Mouse (Mus musculus) myocyte (in vitro differentiated cells): ENCODE measurements around the gene Ppid. TPM values are rescaled to one million over a fixed set of nuclear protein-coding genes. Genes with fewer than 3 reads are reported as not detected.
A peak's percentile ranks its signal among the peaks of the same experiment; 100 is the strongest.

Source experiments
- H3K27me3 ChIP-seq: one replicate; pipeline ENCODE4 v1.6.1; 2011; ENCODE audit not compliant: control insufficient read depth, insufficient read depth, insufficient read length
- H3K36me3 ChIP-seq: one replicate; pipeline ENCODE4 v1.6.1; 2011; ENCODE audit not compliant: control insufficient read depth, insufficient read depth
- H3K4me2 ChIP-seq: one replicate; pipeline ENCODE4 v1.6.1; 2011; ENCODE audit warnings: low read depth, control low read depth
- H3K4me3 ChIP-seq: one replicate; pipeline ENCODE4 v1.5.1; 2011; ENCODE audit warnings: mild to moderate bottlenecking, control low read depth, moderate library complexity
- H3K79me2 ChIP-seq: one replicate; pipeline ENCODE4 v1.6.1; 2011; ENCODE audit not compliant: control insufficient read depth, insufficient read depth
- H3ac ChIP-seq: one replicate; pipeline ENCODE4 v1.6.1; 2011; ENCODE audit not compliant: control insufficient read depth, insufficient read length
- CEBPB ChIP-seq: IDR thresholded peaks from 2 replicates; pipeline ENCODE4 v1.6.1; 2011; ENCODE audit warnings: mild to moderate bottlenecking, moderate library complexity; ENCODE audit not compliant: poor library complexity, insufficient read depth, severe bottlenecking
- E2F4 ChIP-seq: IDR thresholded peaks from one replicate; pipeline ENCODE4 v1.6.1; 2011; ENCODE audit warnings: mild to moderate bottlenecking, control low read depth, moderate library complexity; ENCODE audit not compliant: insufficient read depth
- MAX ChIP-seq: IDR thresholded peaks from one replicate; pipeline ENCODE4 v1.6.1; 2011; ENCODE audit warnings: low read depth, mild to moderate bottlenecking, control low read depth
- MYOD1 ChIP-seq, 3 experiments: IDR thresholded peaks; one replicate each; pipeline ENCODE4 v1.6.1; 2011; ENCODE audit warnings: control low read depth in 2 of 3, low read depth in 2 of 3, mild to moderate bottlenecking in 2 of 3, moderate library complexity in 1 of 3; ENCODE audit not compliant: insufficient read length in 2 of 3, control insufficient read depth in 1 of 3
- MYOG ChIP-seq, 3 experiments: IDR thresholded peaks; one replicate each; pipeline ENCODE4 v1.6.1; 2011; ENCODE audit warnings: control low read depth in 2 of 3, low read depth in 2 of 3, mild to moderate bottlenecking in 2 of 3; ENCODE audit not compliant: insufficient read length in 2 of 3, control insufficient read depth in 1 of 3, insufficient read depth in 1 of 3
- POLR2A ChIP-seq: IDR thresholded peaks from one replicate; pipeline ENCODE4 v1.6.1; 2011; ENCODE audit warnings: low read depth, mild to moderate bottlenecking, control low read depth, moderate library complexity; ENCODE audit not compliant: insufficient read length
- POLR2AphosphoS2 ChIP-seq: IDR thresholded peaks from one replicate; pipeline ENCODE4 v1.6.1; 2011; ENCODE audit warnings: low read depth, control low read depth; ENCODE audit not compliant: insufficient read length
- REST ChIP-seq: IDR thresholded peaks from one replicate; pipeline ENCODE4 v1.6.1; 2011; ENCODE audit warnings: mild to moderate bottlenecking, control low read depth, moderate library complexity; ENCODE audit not compliant: insufficient read depth, insufficient read length
- SRF ChIP-seq: IDR thresholded peaks from one replicate; pipeline ENCODE4 v1.6.1; 2011; ENCODE audit warnings: low read depth; ENCODE audit not compliant: control insufficient read depth, insufficient read length
- TCF12 ChIP-seq: IDR thresholded peaks from one replicate; pipeline ENCODE4 v1.6.1; 2011; ENCODE audit warnings: mild to moderate bottlenecking, control low read depth; ENCODE audit not compliant: poor library complexity, insufficient read depth, severe bottlenecking
- TCF3 ChIP-seq: IDR thresholded peaks from one replicate; pipeline ENCODE4 v1.6.1; 2011; ENCODE audit warnings: low read depth, control low read depth; ENCODE audit not compliant: insufficient read length
- USF1 ChIP-seq: IDR thresholded peaks from one replicate; pipeline ENCODE4 v1.6.1; 2011; ENCODE audit warnings: low read depth, mild to moderate bottlenecking, control low read depth, moderate library complexity
- polyA plus RNA-seq: library from polyadenylated mRNA; unstranded; fragments of >200 nt; fragmentation: generic; extraction: Trizol; gene quantifications from one replicate; pipeline ENCODE4 v1.2.1, GENCODE M21; 2012; ENCODE audit warnings: missing spikeins

Ppid gene
- 32.1 TPM for polyA plus RNA-seq

DNA sequence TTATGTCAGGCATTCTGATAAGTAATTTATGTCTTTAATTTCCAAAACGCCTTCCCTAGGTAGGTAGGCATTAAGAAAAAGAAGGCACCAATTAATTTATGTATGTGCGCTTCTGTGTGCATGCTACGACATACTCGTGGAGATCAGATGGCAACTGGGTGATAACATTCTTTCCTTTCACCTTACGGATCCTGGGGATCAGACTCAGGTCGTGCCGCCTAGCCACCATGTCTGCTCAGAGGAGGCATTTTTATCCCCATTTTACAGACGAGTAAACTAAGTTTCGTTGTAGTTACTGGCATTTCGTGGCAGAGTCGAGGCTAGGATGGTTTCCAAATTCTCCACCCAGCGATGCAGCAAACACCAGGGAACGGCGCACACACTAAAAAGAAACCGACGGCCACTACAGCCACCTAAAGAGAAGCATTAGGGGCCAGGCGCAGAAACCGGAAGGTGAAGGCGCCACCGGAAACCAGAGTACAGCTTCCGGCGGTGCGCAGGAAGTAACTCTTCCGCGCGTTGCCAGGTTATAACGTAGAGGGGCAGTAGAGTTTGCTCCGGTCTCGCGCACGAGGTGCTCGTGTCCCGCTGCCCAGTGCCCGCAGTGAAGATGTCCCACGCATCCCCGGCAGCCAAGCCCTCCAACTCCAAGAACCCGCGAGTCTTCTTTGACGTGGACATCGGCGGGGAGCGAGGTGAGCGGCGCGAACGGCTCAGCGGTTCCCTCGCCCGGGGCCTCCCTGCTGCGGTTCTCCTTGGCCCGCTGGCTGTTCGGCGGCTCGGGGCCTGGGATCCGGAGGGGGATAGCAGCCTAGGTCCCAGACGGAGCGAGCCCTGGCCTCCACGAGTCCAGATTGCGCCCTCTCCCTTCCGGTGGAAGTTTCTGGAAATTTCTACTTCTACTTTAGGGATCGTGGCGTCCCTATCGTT is at the start of gene Ppid:
Gene Ppid (plus strand): TSS at position 480 of the 930 bp plus-strand sequence.
- TF ChIP-seq MAX (no peak), E2F4 (no peak), POLR2A (peak; percentile 92), MYOG (IDR thresholded peaks at IDR 0.05; ENCODE audit: control insufficient read depth in 1 of 3, insufficient read depth in 1 of 3, insufficient read length in 2 of 3, low read depth in 2 of 3) (peak in 1 of 3 experiments; percentile 4), POLR2AphosphoS2 (peak; percentile 97), CEBPB (no peak), TCF12 (no peak)
- H3ac ChIP-seq = peak within 1 kb of the TSS; percentile 66
- peak within 1 kb of the TSS; percentile 94 for H3K4me3 ChIP-seq
- peak within 1 kb of the TSS; percentile 88 for H3K4me2 ChIP-seq
- H3K36me3 ChIP-seq = peaks cover 24% of the 10 kb centered on the region
- H3K79me2 ChIP-seq = peaks cover 42% of the 10 kb centered on the region
- H3K27me3 ChIP-seq = no peaks in the 10 kb centered on the region

DNA sequence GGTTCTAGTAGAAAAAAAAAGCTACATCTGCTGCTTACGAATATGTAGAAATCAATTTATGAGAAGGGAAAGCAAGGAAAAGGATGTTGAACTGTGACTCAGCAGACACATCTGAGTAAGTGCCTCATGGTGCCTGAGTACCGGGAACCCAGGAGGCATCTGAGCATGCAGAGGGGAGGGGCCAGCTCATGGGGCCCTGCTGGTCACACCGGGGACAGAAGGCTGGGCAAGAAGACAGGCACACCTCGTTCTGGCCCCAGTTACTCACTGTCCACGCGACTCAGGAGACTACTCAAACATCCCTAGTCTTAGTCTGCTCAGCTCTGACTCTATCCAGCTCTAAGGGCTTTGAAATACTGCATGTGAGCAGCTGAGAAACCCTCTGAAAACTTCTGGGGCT is 48.6 kb upstream of the Ppid start:
- TF ChIP-seq CEBPB = no peak
- TF ChIP-seq E2F4 = no peak
- no peak for TF ChIP-seq MYOG (IDR thresholded peaks at IDR 0.05; ENCODE audit: control insufficient read depth in 1 of 3, insufficient read depth in 1 of 3, insufficient read length in 2 of 3, low read depth in 2 of 3)
- TF ChIP-seq SRF = no peak
- TF ChIP-seq TCF3 = no peak
- no peak for TF ChIP-seq REST
- TF ChIP-seq USF1 = no peak
- no peak for TF ChIP-seq POLR2AphosphoS2
- TF ChIP-seq MYOD1 (IDR thresholded peaks at IDR 0.05; ENCODE audit: control insufficient read depth in 1 of 3, insufficient read length in 2 of 3, low read depth in 2 of 3) = no peak
- no peak for TF ChIP-seq POLR2A
- TF ChIP-seq TCF12 = no peak
- Histone ChIP-seq H3ac (no peak overlapping the region), H3K79me2 (peaks cover 12% of the 10 kb centered on the region), H3K36me3 (no peaks in the 10 kb centered on the region), H3K4me2 (peak overlapping the region; percentile 37), H3K4me3 (no peak overlapping the region), H3K27me3 (no peaks in the 10 kb centered on the region)

- TF ChIP-seq USF1 (no peak), E2F4 (no peak), TCF3 (no peak), MYOD1 (IDR thresholded peaks at IDR 0.05; ENCODE audit: control insufficient read depth in 1 of 3, insufficient read length in 2 of 3, low read depth in 2 of 3) (no peak), MYOG (IDR thresholded peaks at IDR 0.05; ENCODE audit: control insufficient read depth in 1 of 3, insufficient read depth in 1 of 3, insufficient read length in 2 of 3, low read depth in 2 of 3) (no peak), POLR2AphosphoS2 (no peak), CEBPB (no peak), MAX (no peak), REST (no peak), POLR2A (no peak), TCF12 (no peak), SRF (no peak)
- Histone ChIP-seq H3K79me2 (peaks cover 26% of the 10 kb centered on the region), H3K36me3 (no peaks in the 10 kb centered on the region), H3K4me3 (no peak overlapping the region), H3ac (no peak overlapping the region), H3K27me3 (no peaks in the 10 kb centered on the region), H3K4me2 (no peak overlapping the region)
Observed at GRCm38 (mm10) chr3:79548681-79549437, 42.3 kb upstream of the Ppid start.

DNA sequence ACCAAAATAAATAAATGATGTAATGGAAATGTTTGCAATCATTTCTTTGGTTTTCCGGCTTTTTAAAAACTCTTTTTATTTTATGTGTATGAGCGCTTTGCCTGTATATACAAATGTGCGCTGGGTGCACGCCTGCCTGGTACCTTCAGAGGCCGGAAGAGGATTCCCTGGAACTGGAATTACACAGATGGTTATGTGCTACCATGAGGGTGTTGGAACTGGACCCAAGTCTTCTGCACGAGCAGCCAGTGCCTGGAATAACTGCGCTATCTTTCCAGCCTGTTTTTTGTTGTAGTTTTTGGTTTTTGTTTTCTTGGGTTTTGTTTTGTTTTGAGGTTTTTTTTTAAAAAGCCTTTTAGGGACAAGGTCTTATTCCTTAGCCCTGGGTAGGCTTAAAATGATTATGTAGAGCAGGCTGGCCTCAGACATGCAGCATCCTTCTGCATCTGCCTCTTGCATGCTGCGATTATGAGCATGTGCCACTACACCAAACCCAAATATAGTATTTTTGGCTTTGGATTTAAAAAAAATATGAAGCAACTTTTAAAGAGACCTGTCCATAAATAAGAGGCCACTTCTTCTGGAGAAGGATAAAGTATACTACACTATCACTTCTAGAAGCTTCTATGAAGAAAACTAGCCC is 41.3 kb upstream of the Ppid start:
- peaks cover 32% of the 10 kb centered on the region for H3K79me2 ChIP-seq
- H3K36me3 ChIP-seq = no peaks in the 10 kb centered on the region
- no peak overlapping the region for H3K4me2 ChIP-seq
- no peak overlapping the region for H3ac ChIP-seq
- no peak overlapping the region for H3K4me3 ChIP-seq
- H3K27me3 ChIP-seq = no peaks in the 10 kb centered on the region
- TF ChIP-seq MAX (no peak), TCF3 (no peak), TCF12 (no peak), MYOD1 (IDR thresholded peaks at IDR 0.05; ENCODE audit: control insufficient read depth in 1 of 3, insufficient read length in 2 of 3, low read depth in 2 of 3) (no peak), MYOG (IDR thresholded peaks at IDR 0.05; ENCODE audit: control insufficient read depth in 1 of 3, insufficient read depth in 1 of 3, insufficient read length in 2 of 3, low read depth in 2 of 3) (no peak), REST (no peak), CEBPB (no peak), E2F4 (no peak), POLR2AphosphoS2 (no peak), SRF (no peak), USF1 (no peak), POLR2A (no peak)
